In genomic region chr14:60540111-60540510, GRCm38 (mm10) we compare ENCODE assay signal across 19 mouse cellular contexts.
A peak's percentile ranks its signal among the peaks of the same experiment; 100 is the strongest.
DNase-seq lines count a peak whose midpoint lies in the region; ATAC-seq lines count a peak whose summit lies in the region.
"Had no signal": no experiment of that assay in that cellular context is flagged by ENCODE, and none has a peak within 500 bp of the region (broad histone marks: within the 10 kb centered on the region; RNA-seq: fewer than 3 reads in every experiment).

No protein-coding gene starts in this region.

- H3K4me3 ChIP-seq in midbrain, embryonic 10.5 days = no peak overlapping the region
- H3K4me3 ChIP-seq in midbrain, embryonic 11.5 days (ENCODE audit: low read depth, low read length) = no peak overlapping the region
- H3K4me3 ChIP-seq: forebrain, embryonic 13.5 days; gastrocnemius, adult 2 months; heart, embryonic 12.5 days; hindbrain, embryonic 13.5 days had no signal

- no peak for ATAC-seq in midbrain, embryonic 11.5 days (ENCODE audit: low FRiP score)
- ATAC-seq: CD4-positive, CD25-positive, alpha-beta regulatory T cell, adult 4 months; forebrain, embryonic 13.5 days had no signal

- peaks cover 7% of the 10 kb centered on the region; the same call in 1 of the 2 replicates for H3K4me1 ChIP-seq in midbrain, embryonic 10.5 days
- H3K4me1 ChIP-seq in midbrain, embryonic 11.5 days (ENCODE audit: control insufficient read depth, insufficient read depth, low read length) = no peaks in the 10 kb centered on the region
- H3K4me1 ChIP-seq: forebrain, embryonic 13.5 days; hindbrain, embryonic 13.5 days had no signal

- H3K4me2 ChIP-seq in midbrain, embryonic 11.5 days = no peak overlapping the region
- H3K4me2 ChIP-seq: forebrain, embryonic 13.5 days; heart, embryonic 12.5 days; hindbrain, embryonic 13.5 days had no signal

- peak overlapping the region; percentile 24; the same call in 1 of the 2 replicates for H3K27ac ChIP-seq in midbrain, embryonic 10.5 days (replicated peaks)
- no peak overlapping the region for H3K27ac ChIP-seq in midbrain, embryonic 11.5 days (ENCODE audit: low read depth, low read length)
- H3K27ac ChIP-seq: gastrocnemius, adult 2 months; hindbrain, embryonic 13.5 days had no signal

- 90% methylated on average over 4 of the region's 4 CpGs for WGBS in midbrain, embryonic 10.5 days
- whole genome bisulfite sequencing in midbrain, embryonic 11.5 days = 87% methylated on average over 4 of the region's 4 CpGs

- H3K9me3 ChIP-seq in midbrain, embryonic 10.5 days (replicated peaks) = no peaks in the 10 kb centered on the region
- H3K9me3 ChIP-seq in midbrain, embryonic 11.5 days (ENCODE audit: control insufficient read depth, low read length) = no peaks in the 10 kb centered on the region
- H3K9me3 ChIP-seq: forebrain, embryonic 13.5 days; G1E; hindbrain, embryonic 13.5 days had no signal

- intact Hi-C loops in heart, postnatal 36 days (cut with DNase I) = no loop called here

- H3K9ac ChIP-seq in midbrain, embryonic 11.5 days (ENCODE audit: low read length) = no peak overlapping the region
- H3K9ac ChIP-seq: forebrain, embryonic 13.5 days; heart, embryonic 12.5 days; hindbrain, embryonic 13.5 days had no signal

- H3K27me3 ChIP-seq in midbrain, embryonic 10.5 days (ENCODE audit: low read depth, poor library complexity, severe bottlenecking) = no peaks in the 10 kb centered on the region
- H3K27me3 ChIP-seq in midbrain, embryonic 11.5 days (ENCODE audit: control insufficient read depth, insufficient read depth, low read length) = no peaks in the 10 kb centered on the region
- H3K27me3 ChIP-seq: forebrain, embryonic 13.5 days; heart, embryonic 12.5 days; hindbrain, embryonic 13.5 days had no signal

- DNase-seq in cerebellum, postnatal 10 days = peak; percentile 83
- DNase-seq in cerebellum, postnatal 36 days = no peak
- peak; percentile 39 for DNase-seq in heart, postnatal 4 days
- DNase-seq in heart, postnatal 36 days = no peak
- DNase-seq in layer of hippocampus, adult 8-10 months (ENCODE audit: low spot score in 2 of 2) = peak; percentile 24 to 40
- no peak for DNase-seq in layer of hippocampus, postnatal 25 days (ENCODE audit: extremely low spot score in 1 of 2, low spot score in 1 of 2)
- no peak for DNase-seq in midbrain, embryonic 10.5 days (ENCODE audit: low spot score)
- DNase-seq in midbrain, embryonic 11.5 days (ENCODE audit: low spot score, missing footprints) = no peak
- DNase-seq: adrenal gland, adult 8-10 months; adrenal gland, postnatal 36 days; B cell, adult 2 months; cerebellum, adult 2 months; gastrocnemius, adult 2 months; gastrocnemius, postnatal 25 days had no signal

- peaks cover 9% of the 10 kb centered on the region for H3K36me3 ChIP-seq in midbrain, embryonic 10.5 days
- H3K36me3 ChIP-seq in midbrain, embryonic 11.5 days (ENCODE audit: control insufficient read depth, insufficient read depth, low read length) = no peaks in the 10 kb centered on the region
- H3K36me3 ChIP-seq: G1E; heart, embryonic 12.5 days; hindbrain, embryonic 13.5 days had no signal

Comparison
In these comparisons a context has a peak if more than half of its experiments do, and no peak if none do; other contexts are left out.
1. DNase-seq: peak in cerebellum, postnatal 10 days (2 of 2), heart, postnatal 4 days (single experiment) and layer of hippocampus, adult 8-10 months (2 of 2); none in cerebellum, postnatal 36 days (0 of 2), heart, postnatal 36 days (0 of 2), layer of hippocampus, postnatal 25 days (0 of 2), midbrain, embryonic 10.5 days (single experiment) and midbrain, embryonic 11.5 days (single experiment).